Mouse (Mus musculus) limb, embryonic 13.5 days (tissue): Measurements from ENCODE around the gene Ranbp9. TPM values are rescaled to one million over a fixed set of nuclear protein-coding genes. Genes with fewer than 3 reads are reported as not detected.

Source experiments
- ATAC-seq: fragments of 200-750 bp; cut with Nextera tagmentation; 2 replicates; pipeline ENCODE4 v1.8.0; 2017; ENCODE audit warnings: low read depth, moderate number of reproducible peaks, moderate TSS enrichment; ENCODE audit not compliant: low FRiP score
- H3K27ac ChIP-seq: fragments of 300-500 bp; sonication (generic); 2 replicates; pipeline ENCODE4 v1.5.1; 2015; ENCODE audit warnings: inconsistent platforms, mild to moderate bottlenecking, moderate library complexity
- H3K27me3 ChIP-seq: fragments of 300-500 bp; sonication (generic); 2 replicates; pipeline ENCODE4 v1.6.1; 2015; ENCODE audit warnings: mild to moderate bottlenecking, inconsistent platforms
- H3K36me3 ChIP-seq: fragments of 300-500 bp; sonication (generic); 2 replicates; pipeline ENCODE4 v1.6.1; 2015; ENCODE audit warnings: inconsistent platforms, mild to moderate bottlenecking, moderate library complexity
- H3K4me1 ChIP-seq: fragments of 300-500 bp; sonication (generic); 2 replicates; pipeline ENCODE4 v1.6.1; 2015; ENCODE audit warnings: inconsistent platforms
- H3K4me2 ChIP-seq: fragments of 300-500 bp; sonication (generic); replicated peaks from 2 replicates; pipeline ENCODE4 v1.6.1; 2015; ENCODE audit warnings: inconsistent platforms, mild to moderate bottlenecking, moderate library complexity
- H3K4me3 ChIP-seq: fragments of 300-500 bp; sonication (generic); 2 replicates; pipeline ENCODE4 v1.5.1; 2015; ENCODE audit warnings: moderate library complexity, mild to moderate bottlenecking, inconsistent platforms
- H3K9ac ChIP-seq: fragments of 300-500 bp; sonication (generic); 2 replicates; pipeline ENCODE4 v1.6.1; 2015; ENCODE audit warnings: mild to moderate bottlenecking, inconsistent platforms
- H3K9me3 ChIP-seq: fragments of 300-500 bp; sonication (generic); 2 replicates; pipeline ENCODE4 v1.6.1; 2016; ENCODE audit warnings: inconsistent platforms
- WGBS: fragments of 180-500 bp; shearing (Covaris S2); methylation state at CpG from one replicate; pipeline ENCODE4 v1.1.7; 2015; 5-methylcytosine and 5-hydroxymethylcytosine counted together
- polyA plus RNA-seq: library from polyadenylated mRNA; unstranded; fragments of >200 nt; fragmentation: Nextera tagmentation; extraction: Ambion mirVana; gene quantifications from 2 replicates; pipeline ENCODE4 v1.2.1, GENCODE M21; 2015

Ranbp9 gene
- polyA plus RNA-seq, 1 experiment from 2014 or later: 10.3 TPM

DNA sequence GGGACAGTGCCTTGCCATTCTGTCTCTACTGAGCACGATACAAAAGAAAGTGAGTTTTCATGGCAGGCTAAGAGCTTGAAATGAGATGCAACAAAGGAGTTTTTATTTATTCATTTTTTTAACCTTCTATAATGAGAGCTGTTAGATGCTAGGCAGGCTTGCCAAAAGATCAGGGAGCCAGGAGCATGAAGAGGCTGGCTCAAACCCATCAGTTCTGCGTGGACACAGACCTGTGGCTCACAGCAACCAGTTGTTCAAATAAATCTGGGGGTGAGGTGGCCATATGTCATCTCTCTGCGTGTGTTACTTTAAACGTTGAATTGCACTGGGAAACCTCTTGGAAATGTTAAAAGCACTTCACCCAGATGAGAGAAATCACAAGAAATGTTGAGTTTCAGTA, 127.7 kb downstream of the Ranbp9 start:
- WGBS: 69% methylated on average over 4 of the region's 4 CpGs

More for the DNA sequence above, 127.7 kb downstream of the Ranbp9 start:
- H3K9me3 ChIP-seq: no peaks in the 10 kb centered on the region
- H3K36me3 ChIP-seq: no peaks in the 10 kb centered on the region
- no peaks in the 10 kb centered on the region for H3K27me3 ChIP-seq
- no peak overlapping the region for H3K9ac ChIP-seq
- no peak overlapping the region for H3K27ac ChIP-seq
- no peak overlapping the region for H3K4me3 ChIP-seq
- no peak overlapping the region for H3K4me2 ChIP-seq
- ATAC-seq: no peak
- peaks cover 21% of the 10 kb centered on the region for H3K4me1 ChIP-seq

Other genes starting within 250 kb of the Ranbp9 start
- gene Gfod1, start 177.1 kb downstream of the Ranbp9 start, polyA plus RNA-seq: 0.67 and 1.1 TPM in 2 replicates
- 42.2 and 42.6 TPM in 2 replicates for gene Sirt5, start 115.8 kb downstream of the Ranbp9 start, polyA plus RNA-seq
- 146 and 148 TPM in 2 replicates for gene Nol7, start 82.9 kb downstream of the Ranbp9 start, polyA plus RNA-seq
- gene Mcur1, start 78.9 kb upstream of the Ranbp9 start, polyA plus RNA-seq: 16.7 and 17.0 TPM in 2 replicates
- gene Rnf182, start 134.4 kb upstream of the Ranbp9 start, polyA plus RNA-seq: 9.1 and 9.7 TPM in 2 replicates